Mouse (Mus musculus) lung, adult 10 weeks (tissue): ENCODE results near the gene Ccl22. TPM values are rescaled to one million over a fixed set of nuclear protein-coding genes. Genes with fewer than 3 reads are reported as not detected.

Source experiments
- polyA plus RNA-seq: library from polyadenylated mRNA; stranded (reverse); fragments of 350-450 nt; fragmentation: Illumina TruSeq; extraction: RNeasy Lipid Tissue Mini Kit (QIAGEN cat#74804); gene quantifications from one replicate; pipeline ENCODE4 v1.2.3, GENCODE M21; 2014; ENCODE audit warnings: low read depth, low replicate concordance; ENCODE audit not compliant: insufficient read depth

Gene Ccl22
- 5.5 TPM for polyA plus RNA-seq

DNA sequence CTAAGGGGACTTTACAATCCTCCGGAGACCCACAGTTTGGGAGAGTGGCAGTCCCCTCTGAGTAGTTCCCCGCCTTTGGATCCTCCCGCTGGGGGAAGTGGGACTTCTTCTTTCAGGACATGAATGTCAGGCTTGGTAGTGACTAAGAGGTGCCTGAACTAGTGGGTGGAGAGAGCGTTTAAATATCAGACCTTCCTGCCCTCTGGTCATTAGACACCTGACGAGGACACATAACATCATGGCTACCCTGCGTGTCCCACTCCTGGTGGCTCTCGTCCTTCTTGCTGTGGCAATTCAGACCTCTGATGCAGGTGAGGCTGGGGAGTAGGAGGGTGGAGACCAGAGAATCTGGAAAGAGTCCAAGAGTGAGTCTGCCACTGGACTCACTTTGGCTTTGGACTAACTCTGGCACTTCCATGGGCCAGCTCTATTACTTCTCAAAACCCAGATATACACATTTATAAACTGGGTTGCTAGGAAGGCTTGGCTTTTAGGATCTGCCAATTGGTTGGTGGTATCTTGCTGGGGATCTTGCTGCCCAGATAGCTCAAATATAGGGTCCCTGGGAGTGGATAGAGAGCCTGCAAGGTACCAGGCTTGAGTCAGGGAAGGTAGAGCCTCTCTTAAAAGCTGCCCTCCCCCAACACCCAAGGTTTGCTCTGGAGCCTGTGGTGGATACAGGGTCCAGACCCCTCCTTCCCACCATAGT, at the start of gene Ccl22:
Gene Ccl22 (plus strand): TSS at position 115 of the 709 bp plus-strand sequence.

DNA sequence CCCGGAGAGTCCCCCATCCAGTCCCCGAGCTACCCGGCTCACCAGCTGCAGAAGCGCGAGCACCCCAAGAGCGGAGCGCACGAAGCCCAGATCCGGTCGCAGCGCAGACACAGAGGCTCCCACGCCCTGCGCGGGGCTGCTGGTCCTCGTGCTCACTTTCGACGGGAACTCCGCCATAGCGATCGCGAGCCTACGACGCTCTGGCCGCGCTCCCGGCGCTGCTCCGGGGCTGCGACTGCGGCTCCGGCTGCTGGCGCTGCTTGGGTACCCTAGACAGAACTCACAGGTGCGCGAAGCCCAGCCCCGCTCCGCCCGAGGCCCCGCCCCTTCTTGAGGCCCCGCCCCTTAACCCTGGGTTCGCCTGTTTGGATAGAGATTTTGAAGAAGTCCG, 49.4 kb upstream of the Ccl22 start, which contains the start of gene Pllp:
Gene Pllp (minus strand): TSS at position 285 of the 391 bp plus-strand sequence.

DNA sequence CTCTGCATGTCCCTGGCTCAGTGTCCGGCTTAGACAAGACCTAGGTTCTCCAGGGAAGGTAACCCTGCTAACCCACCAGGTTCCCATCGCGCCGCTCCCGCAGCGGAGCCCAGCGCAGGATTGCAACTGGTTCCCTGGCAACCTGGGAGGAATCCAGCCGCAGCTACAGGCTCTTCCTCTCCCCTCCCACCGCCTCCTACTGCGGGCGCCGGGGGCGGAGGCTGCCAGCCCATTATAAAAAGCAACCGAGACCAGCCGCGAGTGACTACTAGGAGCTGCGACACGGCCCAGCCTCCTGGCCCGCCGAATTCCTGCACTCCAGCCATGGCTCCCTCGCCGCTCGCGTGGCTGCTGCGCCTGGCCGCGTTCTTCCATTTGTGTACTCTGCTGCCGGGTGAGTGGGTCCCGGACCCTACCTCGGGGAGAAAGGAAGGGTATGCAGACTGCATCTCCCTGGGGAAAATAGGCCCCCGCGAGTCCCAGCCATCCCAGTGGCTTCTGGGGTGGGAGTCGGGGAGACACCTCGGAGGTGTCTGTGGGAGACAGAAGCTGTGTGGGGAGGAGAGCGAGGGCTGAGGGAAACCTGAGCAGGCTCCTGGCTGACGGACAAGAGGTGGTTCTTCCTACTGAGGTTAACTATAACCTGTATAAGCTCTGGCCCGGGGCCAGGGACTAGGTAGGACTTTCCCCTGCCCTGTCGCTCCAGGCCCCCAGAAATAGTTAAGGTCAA, 26.7 kb downstream of the Ccl22 start, which contains the start of gene Cx3cl1:
Gene Cx3cl1 (plus strand): TSS at position 69 of the 730 bp plus-strand sequence.

Other genes with a start within 250 kb of the Ccl22 start
- gene Cpne2, start 212.6 kb upstream of the Ccl22 start, polyA plus RNA-seq: 6.0 TPM
- gene Rspry1, start 143.7 kb upstream of the Ccl22 start, polyA plus RNA-seq: 6.9 TPM
- gene Fam192a, start 143.6 kb upstream of the Ccl22 start, polyA plus RNA-seq: 19.3 TPM
- gene Arl2bp, start 79.0 kb upstream of the Ccl22 start, polyA plus RNA-seq: 94.7 TPM
- 60.3 TPM for gene Pllp, start 49.3 kb upstream of the Ccl22 start, polyA plus RNA-seq
- gene Cx3cl1, start 26.4 kb downstream of the Ccl22 start, polyA plus RNA-seq: 18.1 TPM
- 29.6 TPM for gene Ccl17, start 64.9 kb downstream of the Ccl22 start, polyA plus RNA-seq
- gene Coq9, start 92.7 kb downstream of the Ccl22 start, polyA plus RNA-seq: 32.7 TPM
- gene Ciapin1, start 92.8 kb downstream of the Ccl22 start, polyA plus RNA-seq: 22.1 TPM
- gene Polr2c, start 111.9 kb downstream of the Ccl22 start, polyA plus RNA-seq: 60.7 TPM
- gene Dok4, start 130.7 kb downstream of the Ccl22 start, polyA plus RNA-seq: 21.7 TPM
- gene Ccdc102a, start 172.5 kb downstream of the Ccl22 start, polyA plus RNA-seq: 8.3 TPM
- 1.3 TPM for gene Adgrg5, start 178.1 kb downstream of the Ccl22 start, polyA plus RNA-seq
- gene Adgrg1, start 229.2 kb downstream of the Ccl22 start, polyA plus RNA-seq: 29.7 TPM